Mouse (Mus musculus): ENCODE results near the gene Itgae.

The Itgae gene

DNA sequence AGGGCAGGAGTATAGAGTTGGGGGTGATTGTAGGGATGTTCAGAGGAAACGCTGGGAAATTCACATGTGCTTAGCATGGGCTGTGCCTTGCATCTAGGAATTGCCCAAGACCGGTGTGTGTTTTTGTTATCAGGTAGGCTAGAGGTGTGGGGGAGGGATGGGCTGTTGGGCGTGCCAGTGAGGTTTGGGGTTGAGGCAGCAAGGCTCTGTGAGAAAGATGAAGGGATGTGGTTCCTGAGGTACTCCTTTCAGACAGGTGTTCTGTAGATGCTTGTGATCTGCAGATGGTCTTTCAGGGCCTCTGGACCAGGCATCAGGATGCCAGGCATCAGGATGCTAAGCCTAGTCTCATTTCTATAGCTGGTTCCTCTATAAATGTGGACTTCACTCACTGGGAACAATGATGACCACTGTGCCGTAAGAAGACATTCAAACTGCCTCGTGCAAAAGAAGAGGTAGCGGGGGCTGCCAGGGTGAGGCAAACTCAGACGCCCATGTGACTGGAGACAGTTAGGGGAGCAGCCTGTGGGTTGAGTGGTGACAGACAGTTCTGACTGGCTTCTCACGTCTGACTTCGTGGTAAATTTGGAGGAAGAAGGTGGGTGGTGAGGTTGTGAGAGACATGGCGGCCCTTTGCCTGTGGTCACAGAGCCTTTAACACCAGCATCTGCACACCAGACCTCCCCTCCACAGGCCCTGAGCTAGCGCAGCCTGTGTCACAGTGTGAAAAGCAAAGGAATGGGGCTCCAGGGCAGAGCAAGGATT, 4.0 kb downstream of the Itgae start:
- peak; percentile 40 for DNase-seq (ENCODE audit: low read depth)

DNA sequence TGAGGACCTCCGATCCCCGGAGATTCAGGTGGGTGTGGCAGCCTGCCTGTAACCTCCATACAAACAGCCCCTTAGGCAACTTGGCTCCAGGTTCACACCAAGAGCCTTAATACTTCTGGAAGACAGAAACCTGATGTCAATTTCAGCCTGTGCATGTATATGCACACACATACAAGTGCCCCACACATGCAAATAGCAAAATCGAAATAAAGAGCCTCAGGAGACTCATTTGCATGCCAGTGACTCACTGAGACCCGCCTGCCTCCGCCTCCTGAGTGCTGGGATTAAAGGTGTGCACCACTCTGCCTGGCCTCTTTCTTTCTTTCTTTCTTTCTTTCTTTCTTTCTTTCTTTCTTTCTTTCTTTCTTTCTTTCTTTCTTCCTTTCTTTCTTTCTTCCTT, 8.5 kb downstream of the Itgae start:
- no peak for DNase-seq (ENCODE audit: low read depth)

DNA sequence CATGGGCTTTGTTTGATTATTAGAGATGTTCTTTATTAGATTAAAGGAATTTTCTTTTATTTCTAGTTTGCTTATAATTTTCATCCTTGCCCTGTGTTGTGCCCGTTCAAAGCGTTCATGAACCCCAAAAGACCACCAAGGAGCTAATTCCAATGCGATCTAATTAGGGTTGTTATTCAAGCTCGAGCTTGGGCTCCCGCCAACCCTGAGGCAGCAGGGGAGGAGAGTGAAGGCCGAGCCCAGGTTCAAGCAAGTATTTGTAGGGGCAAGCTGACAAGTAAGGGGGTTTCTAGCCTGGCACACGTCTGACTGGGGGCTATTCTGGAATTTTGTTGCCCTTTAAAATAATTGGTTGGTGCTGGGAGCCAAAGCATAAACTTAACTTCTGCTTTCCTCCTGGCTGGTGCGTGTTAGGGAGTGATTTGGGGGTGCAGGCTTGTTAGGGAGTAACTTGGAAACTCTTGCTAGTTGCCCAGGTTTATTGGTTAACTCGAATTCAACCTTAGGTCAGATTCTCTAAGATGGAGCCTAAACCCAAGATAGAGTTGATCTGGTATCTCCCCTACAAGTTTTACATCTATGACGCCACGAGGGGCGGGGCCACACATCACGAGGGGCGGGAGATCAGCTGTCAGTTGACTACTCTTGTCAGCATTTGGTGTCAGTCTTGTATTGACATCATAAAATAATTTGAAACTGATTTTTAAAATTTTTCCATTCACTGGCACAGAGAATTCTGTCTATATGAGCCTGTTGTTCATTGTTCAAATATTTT, 9.8 kb downstream of the Itgae start:
- no peak for DNase-seq (ENCODE audit: low read depth)

DNA sequence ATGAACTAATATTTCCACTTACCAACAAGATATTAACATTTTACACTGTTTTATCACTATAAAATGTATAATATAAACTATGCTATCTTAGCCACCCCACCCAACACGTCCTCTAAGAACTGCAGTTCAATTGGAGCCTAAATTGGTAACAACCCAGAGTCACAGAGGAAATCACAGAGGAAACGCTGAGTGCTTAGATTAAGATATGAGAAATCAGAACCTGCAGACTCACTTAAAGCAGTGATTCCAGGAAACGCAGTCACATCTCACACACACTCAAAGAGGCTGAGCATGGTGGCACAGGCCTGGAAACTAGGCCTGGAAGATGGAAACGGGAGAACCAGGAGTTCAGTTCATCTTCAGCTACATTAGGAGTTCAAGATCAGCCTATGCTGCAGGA, 10.9 kb downstream of the Itgae start:
- DNase-seq (ENCODE audit: low read depth): no peak

DNA sequence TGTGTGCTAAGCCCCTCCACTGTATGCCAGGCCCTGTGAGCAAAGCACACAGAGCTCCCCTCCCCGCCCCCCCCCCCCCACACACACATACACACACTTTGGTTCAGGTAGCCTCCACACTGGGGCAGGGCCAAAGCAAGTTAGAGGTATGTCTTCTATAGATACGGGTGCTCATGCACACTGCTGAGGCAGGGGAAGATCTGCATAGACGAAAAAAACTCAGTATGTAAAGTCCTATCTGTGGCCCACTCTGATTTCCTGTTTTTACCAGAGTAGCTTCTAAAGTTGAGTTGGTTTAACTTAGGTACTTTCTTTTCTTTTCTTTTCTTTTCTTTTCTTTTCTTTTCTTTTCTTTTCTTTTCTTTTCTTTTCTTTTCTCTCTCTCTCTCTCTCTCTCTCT, 14.9 kb downstream of the Itgae start:
- no peak for DNase-seq (ENCODE audit: low read depth)

DNA sequence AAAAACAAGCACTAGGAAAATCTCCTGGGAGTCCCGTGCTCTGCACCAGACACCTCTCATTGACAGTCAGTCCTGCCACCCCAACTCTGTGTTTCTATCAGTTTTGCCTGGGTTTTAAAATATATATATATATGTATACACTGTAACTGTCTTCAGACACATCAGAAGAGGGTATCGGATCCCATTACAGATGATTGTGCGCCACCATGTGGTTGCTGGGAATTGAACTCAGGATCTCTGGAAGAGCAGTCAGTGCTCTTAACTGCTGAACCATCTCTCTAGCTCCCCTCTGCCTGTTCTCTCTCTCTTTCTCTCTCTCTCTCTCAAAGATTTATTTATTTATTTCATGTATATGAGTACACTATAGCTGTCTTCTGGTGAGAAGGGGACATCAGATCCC, 17.0 kb downstream of the Itgae start:
- DNase-seq (ENCODE audit: low read depth): peak; percentile 43

DNA sequence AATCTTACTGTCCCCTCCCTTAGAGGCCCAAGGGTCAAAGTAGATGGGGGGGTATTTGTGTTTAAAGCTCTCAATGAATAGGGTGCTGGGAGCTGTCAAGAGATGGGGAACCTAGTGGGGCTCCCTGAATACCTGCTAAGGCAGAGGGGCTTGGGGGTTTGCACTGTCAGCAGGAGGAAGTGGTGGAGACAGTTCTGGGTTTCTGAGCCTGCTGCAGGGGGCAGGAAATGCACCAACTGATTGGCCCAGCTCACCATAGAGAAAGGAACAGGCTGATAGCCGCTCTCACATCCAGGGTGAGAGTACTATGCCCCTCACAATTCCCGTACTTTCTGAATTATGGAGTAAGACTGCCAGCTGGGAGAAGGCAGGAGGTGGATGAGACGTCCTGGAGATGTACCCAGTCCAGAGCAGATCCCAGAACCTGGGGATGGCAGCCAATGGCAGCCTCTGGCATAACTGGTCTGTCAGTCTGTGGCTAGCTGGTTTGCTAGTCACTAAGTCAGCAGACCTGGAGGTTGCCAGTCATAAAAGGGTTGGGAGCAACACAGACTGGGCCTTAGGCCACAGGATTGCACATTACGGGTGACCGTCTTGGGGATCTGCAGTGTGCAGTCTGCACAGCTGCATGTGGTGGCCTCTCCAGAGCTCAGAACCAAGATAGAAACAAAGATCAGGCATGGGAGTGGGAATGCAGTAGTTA, 18.0 kb downstream of the Itgae start:
- DNase-seq (ENCODE audit: low read depth): peak; percentile 48

DNA sequence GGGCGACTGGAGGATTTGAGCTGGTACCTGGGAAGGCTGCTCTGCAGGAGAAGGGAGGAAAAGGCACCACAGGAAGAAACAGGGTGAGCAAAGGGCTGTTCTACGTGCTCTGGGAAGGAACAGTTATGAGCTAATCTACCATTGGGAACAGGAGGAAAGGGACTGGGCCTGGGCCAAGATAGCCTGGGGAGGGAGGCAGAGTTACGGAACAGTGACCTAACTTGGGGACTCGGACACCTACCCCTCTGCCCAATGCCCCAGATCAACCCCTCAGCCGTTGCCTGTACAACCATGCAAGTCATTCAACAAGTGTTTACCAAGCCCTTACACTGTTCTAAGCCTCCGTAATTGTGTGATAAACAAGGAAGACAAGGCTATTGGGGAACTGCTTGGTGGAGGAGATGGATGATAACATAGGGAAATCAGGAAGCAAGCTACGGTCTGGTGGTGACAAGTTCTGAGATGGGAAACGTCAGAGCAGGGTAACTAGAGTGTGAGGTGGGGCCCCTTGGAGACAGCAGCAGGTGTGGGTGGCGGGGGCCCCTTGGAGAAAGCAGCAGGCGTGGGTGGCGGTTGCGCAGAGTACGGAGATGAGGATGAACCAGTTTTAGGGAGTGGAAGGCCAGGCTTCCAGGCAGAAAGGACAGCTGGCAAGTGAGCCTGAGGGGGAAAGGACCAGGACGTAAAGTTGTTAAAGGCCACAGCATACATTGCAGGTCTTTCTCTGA, 18.7 kb downstream of the Itgae start:
- DNase-seq (ENCODE audit: low read depth): no peak

DNA sequence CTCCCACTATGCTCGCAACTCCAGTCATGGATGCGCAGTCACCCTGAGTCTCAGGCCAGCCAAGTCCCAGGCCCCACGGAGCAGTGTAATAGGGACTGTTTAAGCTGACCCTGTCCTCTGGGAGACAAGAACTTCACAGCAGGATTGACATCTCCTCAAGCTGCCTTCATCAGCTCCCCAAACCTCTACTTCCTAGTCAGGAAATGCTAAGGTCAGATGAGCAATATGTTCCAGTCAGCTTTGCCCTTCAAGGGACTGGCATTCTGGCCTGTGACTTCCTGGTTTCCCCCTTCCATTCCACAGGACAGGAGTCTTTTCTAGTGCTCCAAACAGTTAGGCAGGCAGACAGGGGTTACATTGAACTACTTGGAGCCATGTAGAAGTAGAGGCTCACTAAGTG, 19.6 kb downstream of the Itgae start:
- DNase-seq (ENCODE audit: low read depth): peak; percentile 60

DNA sequence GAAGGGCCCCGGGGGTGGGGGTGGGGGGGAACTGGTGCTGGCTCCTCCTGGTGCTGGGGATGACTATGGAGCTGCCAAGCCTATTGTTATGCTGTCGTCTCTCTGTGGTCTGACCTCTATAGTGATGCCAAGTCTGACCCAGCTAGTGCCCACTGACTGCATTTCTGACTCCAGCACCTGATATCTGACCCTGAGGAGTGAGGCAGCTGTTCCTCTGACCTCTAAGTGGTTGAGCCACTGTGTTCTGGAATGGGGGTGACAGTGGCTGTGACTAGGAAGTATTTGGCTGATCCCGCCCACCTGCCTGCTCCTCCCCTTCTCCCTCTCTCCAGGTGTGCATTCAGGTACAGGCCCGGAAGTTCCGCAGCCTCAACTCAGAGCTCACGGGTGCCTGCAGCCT, 21.0 kb downstream of the Itgae start:
- DNase-seq (ENCODE audit: low read depth): no peak

DNA sequence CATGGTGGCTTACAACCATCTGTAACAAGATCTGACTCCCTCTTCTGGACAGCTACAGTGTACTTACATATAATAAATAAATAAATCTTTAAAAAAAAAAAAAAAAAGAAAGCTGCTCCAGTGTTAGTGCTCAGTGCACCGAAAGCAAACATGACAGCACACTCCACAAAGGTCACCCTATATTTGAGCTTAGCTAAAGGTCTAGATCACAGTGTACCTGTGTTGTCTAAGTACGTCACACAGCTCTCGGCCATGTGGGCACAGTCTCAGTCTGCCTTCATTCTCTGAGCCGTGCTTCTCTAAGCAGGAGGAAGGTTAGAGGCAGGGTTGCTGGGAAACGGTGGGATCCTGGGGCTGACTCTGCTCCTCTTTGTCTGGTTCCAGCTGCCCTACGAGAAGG, 36.1 kb downstream of the Itgae start:
- DNase-seq (ENCODE audit: low read depth): no peak

DNA sequence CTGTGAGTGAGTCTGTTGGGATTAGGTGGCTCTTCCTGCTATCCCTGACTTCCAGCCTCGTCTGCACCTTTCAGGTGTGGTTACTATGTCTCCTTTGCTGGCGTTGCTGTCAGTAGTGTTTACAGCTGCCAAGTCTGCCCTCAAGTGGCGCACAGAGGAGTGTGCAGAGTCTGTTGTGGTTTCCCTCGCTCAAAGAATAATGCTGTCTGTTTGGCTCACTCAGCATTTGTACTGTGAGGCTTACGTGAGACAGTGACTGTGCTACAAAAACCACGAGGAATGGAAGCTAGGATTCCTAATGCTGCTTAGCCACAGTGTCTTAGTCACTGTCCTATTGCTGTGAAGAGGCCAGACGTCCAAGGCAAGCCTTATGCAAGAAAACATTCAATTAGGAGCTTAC, 40.6 kb downstream of the Itgae start:
- DNase-seq (ENCODE audit: low read depth): peak; percentile 75

DNA sequence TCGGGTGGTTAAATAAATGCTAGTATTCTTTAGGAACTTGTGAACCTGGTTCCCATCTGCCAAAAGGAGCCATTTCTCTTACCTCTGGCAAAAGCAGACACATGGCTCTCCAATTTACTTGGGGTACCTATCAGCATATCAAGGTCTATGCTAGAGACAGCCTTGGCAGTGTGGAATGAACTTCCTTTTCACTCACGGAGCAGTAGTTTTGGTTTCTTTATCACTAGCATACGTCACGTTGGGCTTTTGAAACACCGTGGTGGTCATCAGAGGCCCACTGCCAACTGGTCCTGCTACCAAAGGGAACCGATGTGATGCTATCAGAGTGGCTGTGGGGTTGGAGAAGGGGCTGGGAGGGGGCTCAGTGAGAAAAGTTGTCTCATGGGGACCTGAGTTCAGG, 42.6 kb downstream of the Itgae start:
- peak; percentile 14 for DNase-seq (ENCODE audit: low read depth)

DNA sequence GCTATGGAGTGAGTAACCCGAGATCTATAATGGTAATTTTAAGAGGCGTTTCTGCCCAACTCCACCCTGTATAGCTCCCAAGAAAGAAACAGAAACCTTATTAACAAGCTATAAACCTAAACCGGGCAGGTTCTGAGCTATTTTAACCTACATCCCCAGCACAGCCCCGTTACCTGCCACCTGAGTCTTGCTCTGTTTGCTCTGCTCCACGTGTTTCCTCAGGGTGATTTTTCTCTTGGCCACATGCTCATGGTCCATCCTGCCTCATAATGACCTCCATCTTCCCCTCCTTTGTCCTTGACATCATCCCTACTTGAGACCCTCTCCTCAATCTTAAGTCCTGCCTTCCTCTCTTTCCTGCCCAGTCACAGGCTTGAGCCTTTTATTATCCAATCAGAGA, 43.8 kb downstream of the Itgae start:
- no peak for DNase-seq (ENCODE audit: low read depth)

DNA sequence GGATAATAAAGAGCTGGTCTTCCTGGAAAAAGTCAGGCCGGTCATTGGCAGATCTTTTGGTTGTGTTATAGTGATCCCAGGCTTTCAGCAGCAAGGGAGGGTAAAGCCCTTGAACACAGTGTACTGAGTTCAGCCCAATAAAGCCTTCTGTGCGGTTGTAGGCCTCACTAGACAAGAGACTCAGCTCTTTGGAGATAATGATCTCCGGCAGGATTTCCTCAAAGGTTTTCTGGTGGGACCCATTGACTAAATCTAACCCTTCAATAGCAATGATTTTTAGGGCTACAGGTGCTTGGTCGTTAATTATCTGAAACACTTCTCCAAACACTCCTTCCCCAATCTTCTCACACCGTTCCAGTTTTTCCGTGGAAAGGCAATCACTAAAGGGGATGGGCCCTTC, 46.2 kb downstream of the Itgae start:
- DNase-seq (ENCODE audit: low read depth): peak; percentile 47

DNA sequence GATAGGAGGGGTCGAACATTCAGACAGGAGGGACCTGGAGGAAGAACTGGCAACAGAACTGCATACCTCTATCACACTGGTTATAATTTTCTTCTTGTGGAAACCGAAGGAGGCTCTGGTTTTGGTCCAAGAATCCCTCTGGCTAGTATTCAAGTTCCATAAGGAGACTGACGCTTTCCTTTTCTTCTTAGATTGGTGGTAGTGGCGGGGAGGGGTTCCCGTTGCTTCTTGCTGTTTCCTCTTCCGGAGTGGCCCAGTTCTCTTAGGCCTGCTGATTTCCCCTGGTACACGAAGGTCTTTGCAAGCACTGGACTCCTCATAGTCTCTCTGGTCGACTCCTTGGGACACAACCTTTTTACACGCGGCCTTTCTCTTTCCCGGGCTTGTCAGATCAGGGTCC, 46.7 kb downstream of the Itgae start:
- DNase-seq (ENCODE audit: low read depth): peak; percentile 56

DNA sequence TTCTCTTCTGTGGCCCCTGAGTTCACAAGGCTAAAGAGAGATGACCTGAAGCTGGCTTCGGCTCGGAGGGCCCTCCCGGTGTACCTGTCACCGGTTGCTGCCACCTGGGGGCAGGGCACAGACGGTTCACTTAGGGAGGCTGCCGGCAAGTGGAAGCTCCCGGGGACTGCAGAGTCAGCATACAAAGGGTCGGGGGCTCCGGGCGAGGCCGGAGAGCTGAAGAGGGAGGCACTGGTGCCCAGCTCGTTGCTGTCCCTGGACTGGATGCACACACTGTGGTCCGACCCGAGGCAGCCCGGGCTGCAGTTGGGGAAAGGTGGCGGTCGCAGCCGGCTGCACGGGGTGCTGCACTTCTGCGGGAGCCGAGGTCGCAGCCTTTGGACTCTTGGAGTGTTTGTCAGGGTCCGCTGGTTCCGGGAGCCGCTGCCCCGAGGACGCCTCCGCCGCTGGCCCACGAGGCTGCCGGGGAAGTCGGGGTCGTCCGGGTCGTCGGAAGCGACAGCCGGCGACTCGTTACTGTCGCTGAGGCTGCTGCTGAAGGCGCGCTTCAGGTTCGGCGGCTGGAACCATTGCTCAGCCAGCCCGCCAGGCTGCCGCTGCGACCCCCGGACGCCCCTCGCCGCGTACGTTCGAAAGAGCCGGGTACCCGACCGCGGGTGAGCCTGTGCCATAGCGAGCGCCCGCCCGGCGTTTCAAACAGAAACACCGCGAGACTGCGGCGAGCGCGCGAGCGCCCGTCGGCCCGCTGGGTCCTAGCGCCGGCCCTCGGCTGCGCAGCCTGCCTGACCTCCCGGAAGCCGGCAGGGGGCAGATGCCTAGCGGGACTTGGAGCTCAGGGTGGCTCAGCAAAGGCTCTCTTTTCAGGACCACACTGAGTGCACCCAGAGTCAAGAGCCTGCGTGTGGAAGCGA, 47.5 kb downstream of the Itgae start, which contains the start of gene Haspin:
Gene Haspin (minus strand): TSS at position 704 of the 911 bp plus-strand sequence.
- peak; percentile 90 for DNase-seq (ENCODE audit: low read depth)

DNA sequence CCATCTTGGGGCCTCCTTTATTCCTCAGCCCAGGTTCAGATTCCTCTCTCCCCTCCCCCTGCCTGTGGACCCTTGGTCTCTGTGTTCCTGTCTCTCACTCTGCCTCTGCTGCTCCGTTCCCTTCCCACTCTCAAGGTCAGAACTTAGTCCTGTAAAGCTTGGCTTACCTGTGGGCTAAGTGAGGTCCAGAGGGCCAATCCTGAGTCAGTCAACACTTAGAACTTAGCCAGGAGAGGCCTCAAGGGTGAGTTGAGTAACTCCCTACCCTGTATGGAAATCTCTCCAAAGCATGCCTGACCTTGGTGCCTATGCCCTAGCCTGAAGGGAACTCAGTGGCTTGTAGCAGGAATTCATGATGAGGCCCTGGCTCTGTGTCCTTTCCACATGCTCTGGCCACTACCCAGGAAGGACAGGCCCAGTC, 53.9 kb downstream of the Itgae start:
- no peak for DNase-seq (ENCODE audit: low read depth)

DNA sequence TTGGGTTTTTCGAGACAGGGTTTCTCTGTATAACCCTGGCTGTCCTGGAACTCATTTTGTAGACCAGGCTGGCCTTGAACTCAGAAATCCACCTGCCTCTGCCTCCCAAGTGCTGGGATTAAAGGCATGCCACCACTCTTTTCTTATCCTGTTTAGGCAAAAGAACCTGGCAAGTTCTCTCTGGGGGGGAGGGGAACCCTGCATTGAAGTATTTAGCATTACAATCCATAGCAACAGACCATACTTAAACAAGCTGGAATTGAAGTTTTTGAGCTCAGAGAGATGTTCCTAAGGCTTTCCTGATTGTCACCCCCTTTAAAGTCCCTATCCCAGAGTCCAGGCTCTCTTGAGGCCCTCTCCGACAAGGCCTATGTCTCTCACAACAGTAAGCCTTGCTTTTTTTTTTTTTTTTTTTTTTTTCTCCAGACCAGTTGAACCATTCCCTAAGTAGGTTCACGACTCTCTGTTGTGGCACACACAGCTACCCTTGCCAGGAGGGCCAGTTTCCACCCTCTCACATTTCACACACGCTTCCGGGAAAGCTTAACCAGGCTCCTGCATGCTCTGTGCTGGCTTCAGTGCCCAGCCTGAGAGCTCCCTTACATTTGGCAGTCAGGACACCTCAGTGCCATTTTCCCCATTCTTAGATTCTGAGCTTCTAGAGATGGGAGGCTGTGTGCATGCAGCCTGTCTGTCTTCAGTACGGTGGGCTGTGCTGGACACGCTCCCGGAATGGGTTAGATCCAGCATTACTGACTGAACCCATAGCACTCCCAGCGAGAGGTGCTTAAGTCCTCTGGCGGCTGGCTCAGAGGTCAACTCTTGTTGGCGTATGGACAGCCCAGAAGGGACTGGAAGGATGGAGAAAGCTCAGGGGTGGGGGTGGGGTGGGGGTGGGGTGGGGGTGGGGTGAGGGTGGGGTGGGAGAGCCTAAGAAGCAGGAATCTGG, 55.9 kb downstream of the Itgae start:
- no peak for DNase-seq (ENCODE audit: low read depth)

DNA sequence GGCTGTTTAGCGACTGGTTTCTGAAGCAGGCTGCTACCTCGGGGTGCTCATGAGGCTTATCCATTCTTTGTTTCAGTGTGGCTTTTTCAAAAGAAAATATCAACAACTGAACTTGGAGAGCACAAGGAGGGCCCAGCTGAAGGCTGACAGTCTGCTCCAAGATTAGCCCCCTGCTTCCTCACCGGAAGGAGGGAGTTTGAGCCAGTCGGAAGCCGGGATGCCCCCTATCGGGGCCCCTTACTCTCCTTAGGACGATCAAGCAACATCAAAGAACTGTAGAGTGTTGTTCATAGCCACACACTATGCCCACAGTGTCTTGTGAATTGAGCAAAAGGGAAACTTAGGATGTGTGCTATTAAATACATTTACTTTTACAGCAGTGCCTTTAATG, 56.6 kb downstream of the Itgae start:
- DNase-seq (ENCODE audit: low read depth): no peak
